Mouse (Mus musculus): ENCODE measurements around the gene Pnck. TPM values are rescaled to one million over a fixed set of nuclear protein-coding genes. Genes with fewer than 3 reads are reported as not detected.

Gene Pnck
- polyA plus RNA-seq, 1 experiment = 6.1 TPM

GRCm38 (mm10) chrX:73615876-73616275 is 44.0 kb downstream of the Pnck start:
- WGBS = 78% methylated on average over 1 of the region's 1 CpGs
- no peak for DNase-seq
- TF ChIP-seq CTCF (IDR thresholded peaks at IDR 0.05; ENCODE audit: insufficient read depth, low read length) (no peak), POLR2A (IDR thresholded peaks at IDR 0.05; ENCODE audit: borderline replicate concordance, extremely low read depth, low read depth, low read length) (no peak)

GRCm38 (mm10) chrX:73613665-73614064 is 46.3 kb downstream of the Pnck start:
- TF ChIP-seq CTCF (IDR thresholded peaks at IDR 0.05; ENCODE audit: insufficient read depth, low read length) (no peak), POLR2A (IDR thresholded peaks at IDR 0.05; ENCODE audit: borderline replicate concordance, extremely low read depth, low read depth, low read length) (no peak)
- Histone ChIP-seq H3K4me3 (replicated peaks; ENCODE audit: extremely low read depth, low read depth, low read length) (no peak overlapping the region), H3K4me1 (ENCODE audit: control insufficient read depth, insufficient read depth, low read length) (no peaks in the 10 kb centered on the region)
- 55% methylated on average over 4 of the region's 4 CpGs for WGBS
- no peak for DNase-seq

More at GRCm38 (mm10) chrX:73615876-73616275, 44.0 kb downstream of the Pnck start:
- Histone ChIP-seq H3K4me3 (replicated peaks; ENCODE audit: extremely low read depth, low read depth, low read length) (no peak overlapping the region), H3K4me1 (ENCODE audit: control insufficient read depth, insufficient read depth, low read length) (no peaks in the 10 kb centered on the region; the same call in 1 of the 2 replicates)

Other genes with a start within 250 kb of the Pnck start
- 0.06 and 0.32 TPM in 2 replicates for gene Zfp92, start 249.0 kb downstream of the Pnck start, polyA plus RNA-seq (2012; rRNA removed)
- gene Trex2, start 224.8 kb downstream of the Pnck start, polyA plus RNA-seq (2012; rRNA removed) = 1.1 and 115 TPM in 2 replicates
- 9.2 and 14.1 TPM in 2 replicates for gene Haus7, start 201.1 kb downstream of the Pnck start, polyA plus RNA-seq (2012; rRNA removed)
- gene Bgn, start 176.5 kb downstream of the Pnck start, polyA plus RNA-seq (2012; rRNA removed) = 656 and 780 TPM in 2 replicates
- gene Atp2b3, start 157.0 kb downstream of the Pnck start, polyA plus RNA-seq (2012; rRNA removed) = 0.04 TPM in 1 of 2 replicates, not detected in the other
- gene Dusp9, start 20.7 kb downstream of the Pnck start, polyA plus RNA-seq (2012; rRNA removed) = 1.3 and 1.4 TPM in 2 replicates
- 47.8 and 59.1 TPM in 2 replicates for gene Slc6a8, start 13.0 kb upstream of the Pnck start, polyA plus RNA-seq (2012; rRNA removed)
- gene Bcap31, start 56.1 kb upstream of the Pnck start, polyA plus RNA-seq (2012; rRNA removed) = 39.7 and 71.0 TPM in 2 replicates
- 49.9 and 53.6 TPM in 2 replicates for gene Abcd1, start 56.5 kb upstream of the Pnck start, polyA plus RNA-seq (2012; rRNA removed)
- gene Plxnb3, start 97.0 kb upstream of the Pnck start, polyA plus RNA-seq (2012; rRNA removed) = 1.3 and 1.4 TPM in 2 replicates
- gene Srpk3, start 114.3 kb upstream of the Pnck start, polyA plus RNA-seq (2012; rRNA removed) = 7.1 and 13.1 TPM in 2 replicates
- 144 and 247 TPM in 2 replicates for gene Idh3g, start 126.8 kb upstream of the Pnck start, polyA plus RNA-seq (2012; rRNA removed)
- gene Ssr4, start 126.9 kb upstream of the Pnck start, polyA plus RNA-seq (2012; rRNA removed) = 153 and 171 TPM in 2 replicates
- 2.1 and 2.2 TPM in 2 replicates for gene Pdzd4, start 164.9 kb upstream of the Pnck start, polyA plus RNA-seq (2012; rRNA removed)
- not detected in 2 replicates for gene Avpr2, start 232.0 kb upstream of the Pnck start, polyA plus RNA-seq (2012; rRNA removed)
- 6.6 and 9.4 TPM in 2 replicates for gene L1cam, start 236.0 kb upstream of the Pnck start, polyA plus RNA-seq (2012; rRNA removed)